Mouse (Mus musculus) left cerebral cortex, adult 8-10 months (tissue): Measurements from ENCODE around the gene Olfr156. TPM values are rescaled to one million over a fixed set of nuclear protein-coding genes. Genes with fewer than 3 reads are reported as not detected.
"Not testable (repeated sequence)": the region's sequence is repeated elsewhere in the genome, so short reads cannot be mapped to it uniquely, and the experiment has no call there.

ENCODE experiments used
- DNase-seq, 2 experiments: peaks; one replicate each; pipeline ENCODE4 v3.0.0; 2022; ENCODE audit warnings: low spot score in 2 of 2
- total RNA-seq, 4 experiments: library from RNA; stranded (reverse); gene quantifications; 2 replicates each; pipeline ENCODE4 v1.2.4; 2022

The Olfr156 gene
- total RNA-seq = not detected

DNA sequence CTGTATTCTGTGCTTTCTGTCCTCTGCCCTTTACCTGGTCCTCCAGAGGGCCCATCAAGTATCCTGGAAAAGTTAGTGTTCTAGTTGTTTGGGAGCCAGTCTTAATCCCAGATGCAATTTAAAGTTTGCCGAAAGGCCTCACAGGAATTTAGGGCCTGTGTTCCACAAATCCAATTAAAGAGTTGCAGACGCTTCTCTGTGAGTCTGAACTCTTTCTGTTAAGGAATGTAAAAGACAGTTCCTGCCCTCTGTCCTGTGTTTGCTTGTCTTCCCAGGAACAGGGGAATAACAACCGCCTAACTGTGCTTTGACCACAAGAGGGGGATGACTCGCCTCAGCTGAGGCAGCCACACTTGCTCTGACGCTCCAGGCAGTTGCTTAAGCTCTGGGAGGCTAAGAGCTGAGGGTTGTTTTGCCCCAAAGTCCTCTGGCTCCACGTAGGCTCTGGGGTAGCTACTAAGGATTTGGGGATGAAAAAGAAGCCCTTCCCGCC lies at the start of gene Olfr156:
Gene Olfr156 (minus strand): TSS at position 51 of the 493 bp plus-strand sequence.
- no peak for DNase-seq

DNA sequence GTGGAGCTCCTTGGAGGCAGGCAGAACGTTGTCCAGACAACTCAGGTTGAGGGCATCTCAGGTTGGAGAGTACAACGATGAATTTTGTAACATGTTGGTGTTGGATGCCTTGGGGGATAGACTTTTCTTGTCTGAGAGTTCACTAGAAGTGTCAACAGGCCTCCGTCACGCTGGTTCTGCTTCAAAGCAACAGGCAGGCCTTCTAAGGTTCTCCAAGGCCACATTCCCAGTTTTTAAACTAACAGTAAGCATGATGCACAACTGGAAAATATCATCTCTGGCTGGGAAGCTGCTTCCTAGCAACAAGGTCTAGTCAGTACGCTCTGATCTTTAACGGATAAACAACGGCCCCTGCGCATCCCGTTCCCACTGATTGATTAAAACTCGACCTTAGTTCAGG lies 46.1 kb upstream of the Olfr156 start:
- no peak for DNase-seq

DNA sequence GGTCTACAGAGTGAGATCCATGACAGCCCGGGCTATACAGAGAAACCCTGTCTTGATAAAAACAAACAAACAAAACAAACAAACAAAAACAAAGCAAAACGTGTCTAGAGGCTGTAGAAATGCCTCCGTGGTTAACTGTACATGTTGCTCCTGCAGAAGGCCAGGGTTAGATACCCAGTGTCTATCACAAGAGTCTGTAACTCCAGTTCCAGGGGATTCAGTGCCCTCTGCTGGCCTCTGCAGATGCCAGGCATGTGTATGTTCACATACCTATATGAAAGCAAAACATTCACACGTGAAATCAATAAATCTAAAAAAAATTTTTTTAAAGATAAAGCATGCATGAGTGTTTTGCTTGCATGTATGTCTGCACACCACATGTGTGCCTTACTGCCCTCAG lies 39.6 kb upstream of the Olfr156 start:
- no peak for DNase-seq

DNA sequence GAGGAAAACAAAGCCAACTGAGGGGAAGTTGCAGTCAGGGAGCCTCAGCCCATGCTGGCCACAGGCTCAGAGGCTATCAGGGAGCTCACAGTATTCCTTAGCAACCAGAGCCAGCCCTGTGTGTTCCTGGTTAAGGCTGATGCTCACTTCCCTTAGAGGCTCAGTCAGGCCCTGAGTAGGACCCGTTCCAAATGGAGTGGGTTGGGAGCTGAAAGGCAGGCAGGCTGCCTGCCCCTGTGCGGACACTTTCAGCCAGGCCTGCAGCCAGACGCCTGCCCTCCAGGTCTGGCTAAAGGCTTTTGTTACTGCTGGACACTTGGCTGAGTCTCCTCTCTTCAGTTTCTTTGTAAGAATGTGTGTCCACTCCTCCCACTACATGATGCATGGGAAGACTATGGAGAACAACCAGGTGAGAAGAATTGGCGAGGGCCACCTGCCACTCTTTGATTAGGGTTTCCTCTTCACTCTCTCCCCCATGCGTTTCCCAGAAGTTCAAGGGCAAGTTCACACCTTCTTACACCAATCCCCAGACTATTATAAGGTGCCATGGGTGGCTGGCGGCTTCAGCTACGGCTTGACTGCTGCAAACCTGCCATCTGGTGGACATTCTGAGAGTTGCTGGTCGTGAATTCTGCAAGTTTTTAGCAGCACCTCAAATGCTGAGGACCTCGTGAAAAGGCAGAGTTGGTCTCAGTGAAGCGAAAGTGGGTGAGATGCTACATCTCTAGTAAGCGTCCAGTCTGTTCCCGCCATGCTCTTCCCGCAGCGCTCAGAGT lies 37.2 kb upstream of the Olfr156 start:
- DNase-seq = peak; percentile 8 to 68

DNA sequence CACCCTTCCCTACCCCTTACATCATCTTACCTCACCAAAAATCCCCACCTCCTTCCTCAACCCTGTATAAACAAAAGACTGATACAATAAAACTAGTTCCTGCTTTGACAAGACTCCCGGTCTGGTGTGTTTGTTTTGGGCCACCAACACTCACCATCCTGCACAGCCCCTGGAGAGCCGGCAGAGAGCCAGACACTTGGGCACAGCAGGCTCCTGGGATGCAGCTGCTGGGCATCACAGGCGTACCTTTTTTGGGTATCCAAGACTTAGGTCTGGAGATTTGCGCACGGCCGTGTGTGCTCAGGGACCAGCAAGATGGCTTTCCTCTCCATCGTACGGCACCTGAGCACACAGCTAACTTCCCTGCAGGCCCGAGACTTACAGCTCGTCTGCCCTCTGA lies 36.2 kb upstream of the Olfr156 start:
- no peak for DNase-seq

DNA sequence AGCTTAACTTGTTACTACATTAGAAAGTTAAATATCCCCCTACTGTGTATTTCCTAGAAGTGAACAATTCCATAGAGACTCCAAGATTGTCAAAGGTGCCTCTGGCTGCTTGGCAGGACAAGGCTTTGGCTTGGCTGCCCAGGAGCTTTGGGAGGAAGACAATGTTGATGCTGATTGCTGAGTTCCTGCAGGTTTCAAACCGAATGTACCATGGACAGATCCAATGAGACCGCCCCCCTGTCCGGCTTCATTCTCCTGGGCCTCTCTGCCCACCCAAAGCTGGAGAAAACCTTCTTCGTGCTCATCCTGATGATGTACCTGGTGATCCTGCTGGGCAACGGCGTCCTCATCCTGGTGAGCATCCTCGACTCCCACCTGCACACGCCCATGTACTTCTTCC lies 30.4 kb upstream of the Olfr156 start:
- no peak for DNase-seq

DNA sequence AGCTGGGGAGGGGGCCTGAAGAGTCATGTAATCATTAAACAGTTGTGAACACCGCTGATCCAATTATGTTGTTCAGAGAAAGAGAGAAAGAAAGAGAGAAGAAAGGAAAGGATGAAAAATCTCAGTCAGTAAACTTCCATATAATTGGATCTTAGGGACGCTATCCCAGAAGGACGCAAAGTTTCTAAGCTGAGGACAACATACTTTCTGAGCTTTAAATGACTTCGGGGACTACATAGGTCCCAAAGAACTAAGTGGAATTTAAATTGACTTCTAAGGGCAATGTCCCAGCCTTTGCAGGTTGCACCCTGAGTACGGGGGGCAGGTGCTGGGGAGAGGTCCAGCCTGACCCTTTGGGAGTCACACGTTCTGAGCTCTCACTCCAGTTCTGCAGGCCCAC lies 27.6 kb upstream of the Olfr156 start, which contains the start of gene Olfr155:
Gene Olfr155 (plus strand): TSS at position 301 of the 400 bp plus-strand sequence.
- DNase-seq = no peak

DNA sequence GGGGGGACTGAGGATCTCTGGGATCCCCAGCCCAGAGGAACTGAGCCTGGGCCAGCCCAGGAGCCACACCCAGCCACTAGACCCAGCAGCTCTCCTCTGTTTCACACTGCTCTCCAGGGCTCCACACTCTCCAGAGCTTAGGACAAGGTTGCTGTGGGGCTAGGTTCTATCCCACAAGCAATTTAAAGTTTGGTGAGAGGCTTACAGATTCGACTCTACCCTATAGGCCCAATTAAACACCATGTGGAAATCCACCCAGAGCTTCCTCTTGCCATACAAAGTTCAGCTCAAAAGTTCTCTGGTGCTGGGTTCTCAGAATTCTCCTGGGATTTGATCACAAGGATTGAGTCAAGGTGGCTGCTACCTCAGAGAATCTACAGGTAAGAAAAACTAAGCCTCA lies 16.4 kb upstream of the Olfr156 start, which contains the start of gene Olfr157:
Gene Olfr157 (minus strand): TSS at position 101 of the 400 bp plus-strand sequence.
- no peak for DNase-seq

DNA sequence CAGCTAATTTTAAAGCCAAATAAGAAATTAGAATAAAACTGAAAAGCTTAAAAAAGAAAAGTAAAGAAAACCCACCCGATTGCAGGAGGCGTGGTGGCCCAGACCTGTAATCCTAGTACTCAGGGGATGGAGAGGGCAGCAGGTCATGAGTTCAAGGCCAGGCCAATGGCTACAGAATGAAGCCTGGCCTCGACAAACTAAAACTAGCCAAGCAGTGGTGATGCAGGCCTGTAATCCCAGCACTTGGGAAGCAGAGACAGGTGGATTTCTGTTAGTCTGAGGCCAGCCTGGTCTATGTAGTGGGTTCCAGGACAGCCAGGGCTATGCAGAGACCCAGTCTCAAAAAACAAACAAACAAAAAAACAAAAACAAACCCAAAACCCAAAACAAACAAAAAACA lies 14.6 kb upstream of the Olfr156 start:
- DNase-seq = no peak

DNA sequence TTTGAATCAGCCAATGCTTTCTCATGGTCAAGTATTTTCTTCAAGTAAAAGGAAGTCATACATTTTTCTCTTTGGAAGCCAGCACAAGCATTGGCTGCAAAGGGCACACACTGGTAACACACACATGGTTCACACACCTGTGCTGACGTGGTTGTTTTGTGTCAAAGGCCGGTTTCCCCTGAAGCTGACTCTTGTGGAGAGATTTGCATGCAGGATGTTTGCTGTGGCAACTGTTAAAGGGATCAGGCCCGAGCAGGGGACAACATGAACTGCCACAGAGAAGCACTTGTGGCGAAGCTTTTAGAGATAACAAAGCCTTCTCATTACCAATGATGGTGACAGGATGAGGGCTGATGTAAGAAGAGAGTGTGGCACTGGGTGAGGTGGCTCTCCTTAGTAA lies 11.1 kb upstream of the Olfr156 start:
- no peak for DNase-seq

DNA sequence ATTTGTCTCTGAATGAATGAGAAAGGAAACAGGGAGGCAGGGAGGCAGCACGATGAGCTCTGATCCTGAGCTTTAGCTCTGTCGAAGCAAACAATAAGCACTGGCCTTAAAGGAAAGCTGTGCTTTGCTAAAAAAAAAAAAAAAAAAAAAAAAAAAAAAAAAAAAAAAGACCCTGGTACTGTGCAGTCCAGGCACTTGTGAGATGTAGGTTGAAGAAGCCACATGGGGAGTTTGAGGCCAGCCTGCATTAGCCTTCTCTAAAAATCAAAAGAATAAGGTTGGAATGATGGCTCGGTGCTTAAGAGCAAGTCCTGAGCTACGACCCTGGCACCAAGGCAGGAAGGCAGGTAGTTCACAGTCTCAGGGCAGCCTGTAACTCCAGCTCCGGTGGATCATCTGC lies 10.1 kb upstream of the Olfr156 start:
- DNase-seq = no peak

DNA sequence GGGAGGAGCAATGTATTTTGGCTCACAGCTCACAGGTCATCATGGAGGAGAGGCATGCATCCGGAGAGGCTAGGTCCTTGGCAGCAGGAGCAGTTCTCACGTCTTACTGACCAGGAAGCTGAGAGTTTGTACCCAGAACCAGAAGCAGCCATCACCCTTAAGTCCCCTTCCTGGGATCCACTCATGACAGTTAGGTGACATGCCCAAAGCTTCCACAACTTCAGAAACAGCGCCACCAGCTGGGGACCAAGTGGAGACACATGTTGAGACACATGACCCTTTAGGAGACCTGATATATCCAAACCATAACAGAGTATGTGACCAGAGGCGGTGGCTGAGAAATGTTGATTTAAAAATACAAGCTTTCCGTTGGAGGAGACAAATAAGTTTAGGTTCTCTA lies 8.3 kb upstream of the Olfr156 start:
- DNase-seq = no peak

DNA sequence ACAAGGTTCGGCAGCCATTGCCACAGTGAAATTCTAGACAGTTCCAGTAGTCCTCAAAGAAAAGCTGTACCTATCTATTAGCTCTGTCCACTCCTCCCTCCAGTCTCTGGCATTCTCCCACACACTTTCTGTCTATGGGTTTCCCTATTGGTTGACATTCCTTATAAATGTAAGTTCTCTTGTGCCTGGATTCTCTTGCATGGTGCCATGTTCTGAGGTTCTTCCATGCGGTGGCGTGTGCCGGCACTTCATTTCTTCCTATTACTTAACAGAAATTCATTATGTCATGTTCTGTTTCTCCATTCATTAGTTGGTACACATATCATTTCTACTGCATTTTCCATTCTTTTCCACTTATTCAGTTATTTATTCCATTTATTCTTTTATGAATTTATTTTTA lies 5.1 kb upstream of the Olfr156 start:
- DNase-seq = no peak

DNA sequence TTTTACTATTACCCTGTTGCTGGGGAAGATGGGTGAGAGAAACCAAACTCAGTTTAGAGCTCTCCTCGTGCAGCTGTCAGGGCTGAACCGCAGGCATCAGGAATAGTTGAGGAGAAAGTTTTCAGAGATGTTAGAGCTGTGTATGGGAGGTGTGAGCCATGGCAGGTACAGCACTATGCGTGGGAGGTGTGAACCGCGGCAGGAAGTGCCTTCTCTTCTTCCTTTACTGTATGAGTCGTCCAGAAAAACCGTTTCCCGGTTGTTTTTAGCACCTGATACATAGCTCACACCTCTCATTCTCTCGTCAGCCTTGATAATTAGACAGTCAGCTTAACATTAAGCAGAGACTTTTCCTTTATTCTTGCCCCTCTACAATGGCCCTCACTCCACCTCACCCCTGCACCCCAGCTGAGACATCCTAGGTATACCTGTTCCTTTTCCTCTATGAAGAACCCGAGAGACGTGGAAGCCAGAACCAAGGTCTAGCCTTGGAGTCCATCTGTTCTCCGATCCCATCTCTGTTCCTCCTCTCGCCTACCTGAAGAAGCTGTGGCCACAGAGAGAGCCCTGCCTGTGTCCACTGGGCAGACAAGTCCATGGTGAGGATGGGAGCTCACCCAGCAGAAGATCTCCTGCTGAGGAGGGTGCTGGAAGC lies 672 bp downstream of the Olfr156 start:
- DNase-seq = peak in 1 of 2 experiments; percentile 8

DNA sequence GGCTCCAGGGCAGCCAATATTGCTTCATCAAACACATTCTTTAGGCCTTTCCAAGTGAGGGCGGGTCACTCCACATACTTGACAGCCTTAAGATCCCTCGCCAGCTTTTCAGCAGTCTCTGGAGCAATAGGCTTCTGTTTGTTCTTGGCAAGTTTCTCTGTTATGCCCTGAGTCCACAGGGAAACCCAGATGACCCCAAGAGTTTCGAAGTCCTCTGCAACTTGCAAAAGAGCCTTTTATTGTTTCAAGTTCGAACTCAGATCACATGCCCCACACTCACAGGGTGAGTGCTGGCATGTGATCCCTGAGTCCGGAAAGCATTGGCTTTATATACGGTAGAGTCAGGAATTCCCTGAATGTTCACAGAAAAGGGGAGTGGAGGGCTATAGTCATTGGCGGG lies 24.8 kb downstream of the Olfr156 start:
- no peak for DNase-seq

DNA sequence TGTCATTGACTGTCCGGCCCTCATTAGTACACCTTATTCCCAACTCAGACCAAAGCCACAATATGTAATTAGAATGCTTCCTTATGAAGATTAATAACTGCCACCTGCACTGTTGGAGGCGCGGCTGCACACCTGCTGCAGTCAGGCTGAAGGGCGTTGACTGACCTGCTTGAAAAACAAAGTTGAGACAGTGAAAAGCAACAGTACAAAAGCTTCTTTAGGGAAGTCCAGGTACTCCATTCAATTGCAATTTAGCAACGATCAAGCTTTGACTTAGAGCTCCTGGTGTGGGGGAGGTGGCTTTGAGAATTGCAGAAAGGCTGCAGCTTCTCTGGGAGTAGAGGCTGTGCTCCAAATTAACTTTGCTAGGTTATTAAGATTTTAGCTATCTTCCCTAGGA lies 27.9 kb downstream of the Olfr156 start:
- DNase-seq = not testable (repeated sequence)

DNA sequence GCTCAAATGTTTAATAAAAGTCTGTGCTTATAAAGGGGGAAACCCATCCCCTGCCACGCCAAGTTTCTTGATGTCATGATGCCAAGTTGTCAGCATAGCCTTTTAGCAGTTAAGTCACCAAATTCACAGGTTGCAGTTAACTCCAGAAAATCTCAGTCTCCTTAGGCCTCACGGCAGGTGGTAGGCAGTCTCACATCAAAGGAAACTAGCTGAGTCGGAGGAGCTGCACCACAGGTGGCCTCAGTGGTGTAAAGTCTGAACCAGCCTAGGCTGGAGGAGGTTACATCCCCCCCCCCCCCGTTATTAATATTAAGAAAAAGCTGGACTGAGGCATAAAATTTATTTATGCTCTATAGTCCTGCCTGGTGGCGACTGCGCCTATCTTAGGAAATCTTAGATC lies 28.4 kb downstream of the Olfr156 start:
- DNase-seq = no peak

DNA sequence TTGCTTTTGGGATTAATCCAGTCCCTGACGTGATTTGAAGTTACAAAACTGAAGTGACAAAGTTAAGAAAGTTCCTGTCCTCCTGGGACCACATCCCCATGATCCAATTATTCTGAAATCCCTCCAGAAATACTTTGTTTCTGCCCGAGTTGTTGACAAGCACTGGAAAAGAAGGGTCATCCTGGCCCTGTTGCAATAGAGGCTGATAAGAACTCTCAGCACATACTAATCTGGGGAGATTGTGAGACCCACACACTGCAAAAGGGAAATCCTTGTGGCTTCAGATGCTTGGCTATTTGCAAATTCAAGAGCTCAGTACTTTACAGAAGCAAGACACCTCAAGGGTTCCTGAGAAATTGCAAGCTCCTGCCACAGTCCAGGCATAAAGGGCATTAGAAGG lies 51.4 kb downstream of the Olfr156 start:
- no peak for DNase-seq

DNA sequence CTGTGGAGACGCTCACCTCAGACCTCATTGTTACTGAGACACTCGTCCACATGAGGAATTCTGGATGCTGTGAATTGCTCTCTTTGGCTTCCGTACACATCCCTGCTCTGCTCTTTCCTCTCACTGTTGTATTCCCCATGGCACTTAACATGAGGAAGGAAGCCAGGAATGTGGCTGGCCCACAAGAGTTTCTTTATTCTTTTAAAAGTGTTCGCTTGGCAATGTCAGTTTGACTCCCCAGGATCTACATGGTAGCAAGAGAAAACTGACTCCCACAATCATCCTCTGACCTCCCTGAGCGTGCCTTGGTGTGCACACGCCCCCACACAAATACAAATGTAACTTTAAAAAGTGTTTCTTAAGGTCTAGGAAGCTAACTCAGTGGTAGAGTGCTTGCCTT lies 52.1 kb downstream of the Olfr156 start:
- DNase-seq = no peak

DNA sequence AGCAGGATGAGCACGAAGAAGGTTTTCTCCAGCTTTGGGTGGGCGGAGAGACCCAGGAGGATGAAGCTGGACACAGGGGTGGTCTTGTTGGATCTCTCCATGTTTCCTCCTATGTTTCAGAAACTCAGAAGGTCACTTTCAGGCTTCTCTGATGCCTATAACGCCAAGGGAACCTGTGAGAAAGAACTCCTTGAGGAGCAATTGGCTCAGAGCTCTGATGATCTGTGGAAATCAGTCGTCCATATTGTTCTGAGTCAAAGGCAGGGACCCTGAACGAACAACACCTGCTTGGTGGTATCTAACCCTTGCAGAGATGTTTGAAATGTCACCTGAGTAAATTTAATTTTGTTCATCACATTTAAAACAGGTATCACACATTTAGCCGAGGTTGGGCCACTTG lies 52.8 kb downstream of the Olfr156 start, which contains the start of gene Olfr159:
Gene Olfr159 (minus strand): TSS at position 101 of the 400 bp plus-strand sequence.
- DNase-seq = no peak
